Mouse (Mus musculus) CH12.LX (cell line): ENCODE results near the gene Scn8a. TPM values are rescaled to one million over a fixed set of nuclear protein-coding genes. Genes with fewer than 3 reads are reported as not detected.

ENCODE experiments used
- DNase-seq: peaks from one replicate; pipeline ENCODE4 v3.0.0-alpha.2; 2013; ENCODE audit errors: extremely low read depth
- H3K27ac ChIP-seq: 2 replicates; pipeline ENCODE4 v1.5.1; 2012; ENCODE audit warnings: low read depth, mild to moderate bottlenecking, control low read depth, moderate library complexity; ENCODE audit not compliant: insufficient read depth
- H3K27me3 ChIP-seq: replicated peaks from 2 replicates; pipeline ENCODE3; 2012; ENCODE audit warnings: inconsistent platforms
- H3K36me3 ChIP-seq, 2 experiments: replicated peaks in 1 of 2; 2 replicates each; pipeline versions ENCODE3 to v1.6.1; 2012; ENCODE audit warnings: inconsistent platforms in 1 of 2, low read length in 1 of 2, mild to moderate bottlenecking in 1 of 2, mixed read lengths in 1 of 2, moderate library complexity in 1 of 2; ENCODE audit not compliant: control insufficient read depth in 1 of 2, insufficient read depth in 1 of 2
- H3K4me1 ChIP-seq, 2 experiments: 2 replicates each; pipeline ENCODE4 v1.6.1; 2012; ENCODE audit warnings: inconsistent platforms in 1 of 2, moderate library complexity in 1 of 2; ENCODE audit not compliant: insufficient read depth in 2 of 2, control insufficient read depth in 1 of 2
- H3K4me2 ChIP-seq: 2 replicates; pipeline ENCODE4 v1.6.1; 2012; ENCODE audit warnings: low read depth, mild to moderate bottlenecking, control low read depth; ENCODE audit not compliant: poor library complexity, insufficient read depth, severe bottlenecking
- H3K4me3 ChIP-seq, 3 experiments: fragments of 150-350 bp in 1 of 3; sonication (generic) in 1 of 3; replicated peaks in 1 of 3; 2 replicates each; pipeline versions ENCODE3 to v1.5.1; 2011 to 2012; ENCODE audit warnings: low read depth in 2 of 3, low read length in 2 of 3, mild to moderate bottlenecking in 2 of 3, moderate library complexity in 2 of 3, control low read depth in 1 of 3, improper control_type of control experiment in 1 of 3, inconsistent platforms in 1 of 3, mixed read lengths in 1 of 3; ENCODE audit not compliant: poor library complexity in 1 of 3
- H3K79me2 ChIP-seq: replicated peaks from 2 replicates; pipeline ENCODE4 v1.6.1; 2012; ENCODE audit warnings: mild to moderate bottlenecking, moderate library complexity; ENCODE audit not compliant: control insufficient read depth, poor library complexity, insufficient read depth, severe bottlenecking; ENCODE audit errors: extremely low read depth
- H3K9ac ChIP-seq: 2 replicates; pipeline ENCODE4 v1.6.1; 2012; ENCODE audit warnings: low read depth, mild to moderate bottlenecking, control low read depth, moderate library complexity; ENCODE audit not compliant: insufficient read depth
- H3K9me3 ChIP-seq: replicated peaks from 2 replicates; pipeline ENCODE3; 2012; ENCODE audit warnings: low read length, inconsistent platforms, mixed read lengths
- CHD1 ChIP-seq: IDR thresholded peaks from 2 replicates; pipeline ENCODE4 v1.6.1; 2012; ENCODE audit warnings: low read depth, low read length, improper control_type of control experiment, inconsistent platforms
- CHD2 ChIP-seq: IDR thresholded peaks from 2 replicates; pipeline ENCODE4 v1.6.1; 2011; ENCODE audit warnings: low read length, improper control_type of control experiment
- CTCF ChIP-seq, 2 experiments: IDR thresholded peaks in 1 of 2; conservative IDR thresholded peaks in 1 of 2; 2 replicates each; pipeline ENCODE4 v1.5.1; 2011 to 2012; ENCODE audit warnings: low read depth in 2 of 2, low read length in 2 of 2, improper control_type of control experiment in 1 of 2, inconsistent platforms in 1 of 2, mild to moderate bottlenecking in 1 of 2, moderate library complexity in 1 of 2
- E2F4 ChIP-seq: IDR thresholded peaks from 2 replicates; pipeline ENCODE4 v1.6.1; 2011; ENCODE audit warnings: low read depth, low read length, improper control_type of control experiment; ENCODE audit not compliant: insufficient replicate concordance
- ELF1 ChIP-seq: IDR thresholded peaks from 2 replicates; pipeline ENCODE4 v1.6.1; 2014; ENCODE audit warnings: low read depth, mild to moderate bottlenecking, inconsistent platforms, low read length, improper control_type of control experiment
- EP300 ChIP-seq: IDR thresholded peaks from 2 replicates; pipeline ENCODE4 v1.6.1; 2011; ENCODE audit warnings: low read length, improper control_type of control experiment
- IRF4 ChIP-seq: IDR thresholded peaks from 2 replicates; pipeline ENCODE4 v1.6.1; 2014; ENCODE audit warnings: low read depth, mild to moderate bottlenecking, inconsistent platforms, low read length, improper control_type of control experiment
- JUN ChIP-seq: IDR thresholded peaks from 2 replicates; pipeline ENCODE4 v1.6.1; 2011; ENCODE audit warnings: low read depth, mild to moderate bottlenecking, low read length, improper control_type of control experiment, moderate library complexity; ENCODE audit not compliant: insufficient read depth
- JUND ChIP-seq: conservative IDR thresholded peaks from 2 replicates; pipeline ENCODE4 v1.6.1; 2011; ENCODE audit warnings: low read depth, low read length, improper control_type of control experiment
- RAD21 ChIP-seq: IDR thresholded peaks from 2 replicates; pipeline ENCODE4 v1.6.1; 2011; ENCODE audit warnings: low read depth, mild to moderate bottlenecking, low read length, improper control_type of control experiment, moderate library complexity
- RCOR1 ChIP-seq: conservative IDR thresholded peaks from 2 replicates; pipeline ENCODE4 v1.6.1; 2012; ENCODE audit warnings: low read depth, mild to moderate bottlenecking, inconsistent platforms, low read length, improper control_type of control experiment
- SMC3 ChIP-seq: IDR thresholded peaks from 2 replicates; pipeline ENCODE4 v1.6.1; 2011; ENCODE audit warnings: low read depth, low read length, improper control_type of control experiment
- TBP ChIP-seq: conservative IDR thresholded peaks from 2 replicates; pipeline ENCODE4 v1.6.1; 2011; ENCODE audit warnings: low read depth, low read length, improper control_type of control experiment
- TCF12 ChIP-seq: IDR thresholded peaks from 2 replicates; pipeline ENCODE4 v1.6.1; 2014; ENCODE audit warnings: low read depth, mild to moderate bottlenecking, inconsistent platforms, low read length, improper control_type of control experiment
- UBTF ChIP-seq: IDR thresholded peaks from 2 replicates; pipeline ENCODE4 v1.6.1; 2012; ENCODE audit warnings: low read depth, mild to moderate bottlenecking, inconsistent platforms, low read length, improper control_type of control experiment, moderate library complexity
- ZC3H11A ChIP-seq: IDR thresholded peaks from 2 replicates; pipeline ENCODE4 v1.6.1; 2012; ENCODE audit warnings: low read depth, mild to moderate bottlenecking, inconsistent platforms, low read length, improper control_type of control experiment
- ZKSCAN1 ChIP-seq: IDR thresholded peaks from 2 replicates; pipeline ENCODE4 v1.6.1; 2012; ENCODE audit warnings: low read depth, inconsistent platforms, low read length, improper control_type of control experiment, borderline replicate concordance
- ZNF384 ChIP-seq: IDR thresholded peaks from 2 replicates; pipeline ENCODE4 v1.6.1; 2012; ENCODE audit warnings: low read depth, low read length, improper control_type of control experiment, inconsistent platforms
- dilution Hi-C: fragments of 300-500 bp; cut with MboI; formaldehyde crosslinking; loops from 2 replicates; pipeline ENCODE4 v1.14.3; 2020; ENCODE audit warnings: low sequenced_read_pairs; ENCODE audit not compliant: extremely low pct_unique_long_range_greater_than_20kb, extremely low pct_ligation_motif_present
- in situ Hi-C: fragments of 300-500 bp; cut with MboI; formaldehyde crosslinking; loops from 3 replicates; pipeline ENCODE4 v1.14.3; 2019; ENCODE audit warnings: low sequenced_read_pairs, low pct_ligation_motif_present, low pct_unique_long_range_greater_than_20kb, mixed read lengths
- polyA plus RNA-seq: library from polyadenylated mRNA; unstranded; fragments of >175 nt; gene quantifications from 2 replicates; pipeline ENCODE4 v1.2.1, GENCODE M21; 2012; ENCODE audit warnings: low read depth; ENCODE audit not compliant: insufficient read length
- total RNA-seq, 2 experiments: library from RNA; depleted of rRNA; stranded (reverse); fragments of 300-350 nt in 1 of 2; fragments of >200 nt in 1 of 2; gene quantifications; 2 replicates each; pipeline ENCODE4 v1.2.3; 2012 to 2014

Gene Scn8a
- total and polyA plus RNA-seq, 3 experiments: 0.13 to 0.39 (median 0.15) TPM

DNA sequence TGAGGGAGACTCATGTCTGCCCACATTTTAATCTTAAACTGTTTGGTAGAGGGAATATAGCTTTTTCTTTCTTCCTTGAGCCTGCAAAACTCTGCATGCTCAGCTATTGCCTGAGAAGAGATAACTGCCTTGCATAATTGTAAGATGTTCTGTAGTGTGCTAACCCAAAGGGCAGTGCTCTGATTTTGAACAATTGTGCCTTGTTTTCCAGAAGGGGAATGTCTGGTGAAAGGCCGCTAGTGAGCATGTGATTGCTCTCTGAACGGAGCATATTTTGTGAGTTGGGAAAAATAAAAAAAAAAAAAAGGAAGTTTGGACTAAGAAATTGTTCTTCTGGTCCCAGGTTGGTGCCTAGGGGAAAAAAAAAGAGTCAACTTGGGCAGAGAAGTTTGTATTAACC, 159.3 kb downstream of the Scn8a start:
- TF ChIP-seq ZKSCAN1 (no peak), ZNF384 (no peak), ZC3H11A (no peak), EP300 (no peak), RCOR1 (no peak), UBTF (no peak), JUN (no peak), ELF1 (no peak), TCF12 (no peak), IRF4 (no peak), CTCF (conservative IDR thresholded peaks at IDR 0.05 in 1 of 2, IDR thresholded peaks at IDR 0.05 in 1 of 2; ENCODE audit: low read depth in 2 of 2, low read length in 2 of 2) (no peak), CHD2 (no peak), TBP (no peak), E2F4 (no peak)
- Histone ChIP-seq H3K36me3 (no peaks in the 10 kb centered on the region), H3K79me2 (no peaks in the 10 kb centered on the region), H3K4me2 (no peak overlapping the region), H3K4me1 (peaks cover 15 to 48% of the 10 kb centered on the region in 2 experiments), H3K27me3 (peaks cover 57% of the 10 kb centered on the region), H3K4me3 (no peak overlapping the region), H3K9ac (no peak overlapping the region), H3K27ac (no peak overlapping the region), H3K9me3 (no peaks in the 10 kb centered on the region)
- dilution Hi-C loops (no loop called here), in situ Hi-C loops (no loop called here)
- DNase-seq: no peak

DNA sequence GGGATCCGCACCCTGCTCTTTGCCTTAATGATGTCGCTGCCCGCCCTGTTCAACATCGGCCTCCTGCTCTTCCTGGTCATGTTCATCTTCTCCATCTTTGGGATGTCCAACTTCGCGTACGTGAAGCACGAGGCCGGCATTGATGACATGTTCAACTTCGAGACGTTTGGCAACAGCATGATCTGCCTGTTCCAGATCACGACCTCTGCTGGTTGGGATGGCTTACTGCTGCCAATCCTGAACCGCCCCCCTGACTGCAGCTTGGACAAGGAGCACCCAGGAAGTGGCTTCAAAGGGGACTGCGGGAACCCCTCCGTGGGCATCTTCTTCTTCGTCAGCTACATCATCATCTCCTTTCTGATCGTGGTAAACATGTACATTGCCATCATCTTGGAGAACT, 170.0 kb downstream of the Scn8a start:
- peaks cover 0 to 2% of the 10 kb centered on the region in 2 experiments for H3K36me3 ChIP-seq
- no peak overlapping the region for H3K4me3 ChIP-seq
- peaks cover 3 to 7% of the 10 kb centered on the region in 2 experiments; a peak in 3 of 4 replicates for H3K4me1 ChIP-seq
- H3K9ac ChIP-seq: no peak overlapping the region
- TF ChIP-seq RAD21 (peak; percentile 10), TCF12 (no peak), SMC3 (peak; percentile 28; the same call in 1 of the 2 replicates), JUND (no peak), CHD1 (no peak), CTCF (conservative IDR thresholded peaks at IDR 0.05 in 1 of 2, IDR thresholded peaks at IDR 0.05 in 1 of 2; ENCODE audit: low read depth in 2 of 2, low read length in 2 of 2) (peak in 1 of 2 experiments; percentile 52; a peak in 2 of 4 replicates)
- H3K27me3 ChIP-seq: peaks cover 10% of the 10 kb centered on the region
- H3K9me3 ChIP-seq: peaks cover 7% of the 10 kb centered on the region
- in situ Hi-C loops (no loop called here), dilution Hi-C loops (no loop called here)
- no peaks in the 10 kb centered on the region for H3K79me2 ChIP-seq
- H3K4me2 ChIP-seq: no peak overlapping the region
- H3K27ac ChIP-seq: no peak overlapping the region
- DNase-seq: no peak
